Mouse (Mus musculus): Measurements from ENCODE around the gene Plekho2. TPM values are rescaled to one million over a fixed set of nuclear protein-coding genes. Genes with fewer than 3 reads are reported as not detected.
A peak's percentile ranks its signal among the peaks of the same experiment; 100 is the strongest.

Plekho2 gene
- total and polyA plus RNA-seq, 3 experiments, result 7.9 to 33.8 (median 13.9) TPM

DNA sequence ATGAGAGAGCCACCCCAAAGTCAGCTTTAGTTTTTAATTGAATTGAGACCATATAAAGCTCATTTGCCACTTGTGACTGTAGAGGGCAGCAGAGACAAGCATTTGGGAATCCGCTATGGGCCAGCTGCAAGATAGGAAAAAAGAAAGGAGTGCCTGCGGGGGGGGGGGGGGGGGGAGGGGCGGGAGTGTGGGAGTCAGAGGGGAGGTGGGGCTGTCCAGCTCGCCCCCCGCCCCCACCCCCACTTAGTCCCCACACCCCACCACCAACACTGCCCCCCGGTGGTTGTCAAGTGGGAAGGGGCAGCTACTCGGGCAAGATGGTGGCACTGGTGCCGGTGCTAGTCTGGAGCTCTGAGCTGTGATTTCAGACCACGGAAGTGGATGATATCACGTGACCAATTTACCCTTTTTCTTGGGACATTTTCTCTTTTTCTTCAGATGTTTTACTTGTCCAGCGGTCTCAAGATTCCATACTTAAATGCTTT is 19.0 kb upstream of the Plekho2 start (continued):
- TF ChIP-seq ETS1 (conservative IDR thresholded peaks at IDR 0.05; ENCODE audit: low read depth, low read length), result no peak
- TF ChIP-seq USF1 (IDR thresholded peaks at IDR 0.05; ENCODE audit: low read depth, low read length), result peak; percentile 79
- no peak for TF ChIP-seq MAFK (IDR thresholded peaks at IDR 0.05; ENCODE audit: insufficient replicate concordance, low read length)
- TF ChIP-seq RAD21 (IDR thresholded peaks at IDR 0.05; ENCODE audit: low read depth, low read length), result peak; percentile 51
- TF ChIP-seq ZKSCAN1 (IDR thresholded peaks at IDR 0.05; ENCODE audit: borderline replicate concordance, low read depth, low read length), result no peak
- TF ChIP-seq ZMIZ1 (IDR thresholded peaks at IDR 0.05; ENCODE audit: low read depth, low read length), result no peak
- no peak for TF ChIP-seq CHD2 (IDR thresholded peaks at IDR 0.05; ENCODE audit: low read length)
- no peak for TF ChIP-seq JUND (conservative IDR thresholded peaks at IDR 0.05; ENCODE audit: low read depth, low read length)
- TF ChIP-seq CHD1 (IDR thresholded peaks at IDR 0.05; ENCODE audit: low read depth, low read length), result no peak

DNA sequence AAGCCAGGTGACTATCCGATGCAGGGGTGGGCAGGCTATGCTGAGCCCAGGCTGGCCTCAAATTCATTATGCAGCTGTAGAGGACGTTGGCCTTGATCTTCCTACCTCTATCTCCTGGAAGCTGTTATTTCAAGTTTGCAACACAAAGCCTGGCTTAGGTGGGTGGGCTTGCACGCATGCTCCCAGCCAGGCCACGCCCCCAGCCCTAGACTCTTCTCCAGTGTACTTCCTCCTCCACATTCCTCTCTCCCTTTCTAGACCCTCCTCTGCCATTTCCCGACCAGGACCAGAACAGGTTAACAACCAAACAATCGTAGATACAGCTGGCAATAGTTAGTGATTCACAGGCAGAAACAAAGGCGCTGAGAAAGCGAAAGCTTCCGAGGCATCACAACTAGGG is 13.8 kb upstream of the Plekho2 start:
- DNase-seq (ENCODE audit: extremely low read depth), result no peak
- H3K9ac ChIP-seq (ENCODE audit: insufficient read depth, low read depth), result no peak overlapping the region
- dilution Hi-C loops (cut with MboI; ENCODE audit: extremely low pct_ligation_motif_present, extremely low pct_unique_long_range_greater_than_20kb, low sequenced_read_pairs) (no loop called here), in situ Hi-C loops (cut with MboI; ENCODE audit: low pct_ligation_motif_present, low pct_unique_long_range_greater_than_20kb, low sequenced_read_pairs) (no loop called here)
- peaks cover 6% of the 10 kb centered on the region for H3K9me3 ChIP-seq (replicated peaks; ENCODE audit: low read length)
- no peak for TF ChIP-seq GABPA (IDR thresholded peaks at IDR 0.05; ENCODE audit: insufficient replicate concordance, low read depth, low read length)
- TF ChIP-seq SIN3A (IDR thresholded peaks at IDR 0.05; ENCODE audit: low read length), result no peak
- peaks cover 38 to 74% of the 10 kb centered on the region in 2 experiments for H3K36me3 ChIP-seq (replicated peaks in 1 of 2; ENCODE audit: control insufficient read depth in 1 of 2, insufficient read depth in 1 of 2, low read length in 1 of 2)
- H3K27ac ChIP-seq (ENCODE audit: insufficient read depth, low read depth), result no peak overlapping the region
- no peak overlapping the region for H3K4me3 ChIP-seq (replicated peaks in 1 of 3; ENCODE audit: low read depth in 2 of 3, low read length in 2 of 3, poor library complexity in 1 of 3)
- H3K27me3 ChIP-seq (replicated peaks), result no peaks in the 10 kb centered on the region
- H3K4me2 ChIP-seq (ENCODE audit: insufficient read depth, low read depth, poor library complexity, severe bottlenecking), result no peak overlapping the region
- H3K79me2 ChIP-seq (replicated peaks; ENCODE audit: control insufficient read depth, extremely low read depth, insufficient read depth, poor library complexity, severe bottlenecking), result no peaks in the 10 kb centered on the region
- peaks cover 8 to 15% of the 10 kb centered on the region in 2 experiments; a peak in 3 of 4 replicates for H3K4me1 ChIP-seq (ENCODE audit: control insufficient read depth in 1 of 2, insufficient read depth in 2 of 2)

DNA sequence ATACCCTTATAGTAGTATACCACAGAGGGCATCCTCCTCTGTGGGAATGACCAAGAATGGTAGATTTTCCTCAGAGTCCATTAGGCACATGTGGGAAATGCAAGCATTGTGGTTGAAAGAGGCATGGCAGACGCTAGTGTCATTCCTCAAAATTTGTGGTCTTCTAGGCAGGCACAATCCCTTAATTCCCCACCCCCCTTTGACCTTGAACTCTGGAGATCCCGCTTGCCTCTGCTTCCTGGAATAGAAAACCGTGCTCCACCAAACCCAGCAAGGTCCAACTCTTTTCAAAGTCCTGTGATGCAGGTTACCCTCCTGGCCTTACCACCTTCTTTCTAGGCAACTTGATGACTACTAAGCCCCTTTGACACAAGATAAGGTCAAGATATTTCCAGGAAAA is 12.9 kb upstream of the Plekho2 start:
- Histone ChIP-seq H3K9ac (ENCODE audit: insufficient read depth, low read depth) (no peak overlapping the region), H3K9me3 (replicated peaks; ENCODE audit: low read length) (peaks cover 6% of the 10 kb centered on the region), H3K79me2 (replicated peaks; ENCODE audit: control insufficient read depth, extremely low read depth, insufficient read depth, poor library complexity, severe bottlenecking) (peaks cover 5% of the 10 kb centered on the region; the same call in 1 of the 2 replicates), H3K36me3 (replicated peaks in 1 of 2; ENCODE audit: control insufficient read depth in 1 of 2, insufficient read depth in 1 of 2, low read length in 1 of 2) (peaks cover 38 to 74% of the 10 kb centered on the region in 2 experiments), H3K4me2 (ENCODE audit: insufficient read depth, low read depth, poor library complexity, severe bottlenecking) (no peak overlapping the region), H3K4me3 (replicated peaks in 1 of 3; ENCODE audit: low read depth in 2 of 3, low read length in 2 of 3, poor library complexity in 1 of 3) (no peak overlapping the region), H3K27me3 (replicated peaks) (no peaks in the 10 kb centered on the region), H3K27ac (ENCODE audit: insufficient read depth, low read depth) (no peak overlapping the region), H3K4me1 (ENCODE audit: control insufficient read depth in 1 of 2, insufficient read depth in 2 of 2) (peaks cover 8 to 21% of the 10 kb centered on the region in 2 experiments; a peak in 3 of 4 replicates)
- dilution Hi-C loops (cut with MboI; ENCODE audit: extremely low pct_ligation_motif_present, extremely low pct_unique_long_range_greater_than_20kb, low sequenced_read_pairs), result no loop called here
- TF ChIP-seq MAX (IDR thresholded peaks at IDR 0.05; ENCODE audit: low read length) (no peak), MXI1 (IDR thresholded peaks at IDR 0.05; ENCODE audit: low read depth, low read length) (no peak), SMC3 (IDR thresholded peaks at IDR 0.05; ENCODE audit: low read depth, low read length) (no peak)
- in situ Hi-C loops (cut with MboI; ENCODE audit: low pct_ligation_motif_present, low pct_unique_long_range_greater_than_20kb, low sequenced_read_pairs), result no loop called here
- no peak for DNase-seq (ENCODE audit: extremely low read depth)
